Mouse (Mus musculus): ENCODE results near the gene Timd4. TPM values are rescaled to one million over a fixed set of nuclear protein-coding genes. Genes with fewer than 3 reads are reported as not detected.

Timd4 gene
- polyA plus RNA-seq, 1 experiment from 2014 or later, result 0.20 TPM

DNA sequence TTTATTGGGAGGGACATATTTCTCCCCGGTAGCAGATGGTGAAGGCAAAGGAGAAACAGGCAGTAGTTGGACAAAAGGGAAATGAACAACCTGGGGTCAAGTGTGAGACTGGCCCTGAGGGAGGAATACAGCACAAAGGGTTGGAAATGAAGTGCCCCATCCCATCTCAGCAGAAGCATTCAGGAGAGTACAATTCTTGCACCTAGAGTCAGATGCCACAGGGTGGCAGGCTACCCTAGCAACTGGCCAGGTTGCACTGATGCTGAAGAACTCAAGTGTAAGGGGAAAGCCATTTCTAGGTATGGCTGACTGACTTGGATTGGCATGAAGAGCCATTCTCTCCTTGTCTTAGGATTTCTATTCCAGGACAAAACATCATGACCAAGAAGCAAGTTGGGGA is 54.2 kb downstream of the Timd4 start:
- WGBS, result 75% methylated on average over 1 of the region's 1 CpGs
- ATAC-seq (ENCODE audit: low FRiP score, low read depth), result peak; percentile 41; the same call in 1 of the 2 replicates

DNA sequence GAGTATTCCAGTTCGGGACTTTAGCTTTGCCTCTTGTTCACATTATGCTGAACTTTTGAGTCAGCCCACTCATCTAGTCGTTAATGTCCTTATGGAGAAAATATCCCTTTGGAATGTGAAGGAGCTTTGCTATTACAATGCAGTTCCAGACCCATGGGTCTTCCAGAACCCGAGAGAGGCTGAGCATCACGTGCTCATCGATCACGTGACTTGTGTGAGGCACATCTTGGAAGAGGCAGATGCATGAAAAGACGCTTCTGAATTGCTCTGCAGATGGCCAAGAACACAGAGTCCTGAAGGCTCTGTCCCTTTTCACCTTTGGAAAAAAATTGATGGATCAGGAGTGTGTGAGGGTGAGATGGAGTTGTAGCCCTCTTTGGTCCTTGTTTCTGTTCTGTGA is 58.0 kb downstream of the Timd4 start:
- WGBS, result 82% methylated on average over 7 of the region's 7 CpGs

More for the DNA sequence above, 54.2 kb downstream of the Timd4 start:
- H3K27me3 ChIP-seq, result no peaks in the 10 kb centered on the region
- no peak overlapping the region for H3K9ac ChIP-seq (replicated peaks)
- H3K27ac ChIP-seq (replicated peaks), result no peak overlapping the region
- H3K9me3 ChIP-seq, result no peaks in the 10 kb centered on the region
- no peaks in the 10 kb centered on the region for H3K36me3 ChIP-seq
- H3K4me2 ChIP-seq (replicated peaks), result no peak overlapping the region
- H3K4me1 ChIP-seq, result no peaks in the 10 kb centered on the region
- H3K4me3 ChIP-seq, result no peak overlapping the region

DNA sequence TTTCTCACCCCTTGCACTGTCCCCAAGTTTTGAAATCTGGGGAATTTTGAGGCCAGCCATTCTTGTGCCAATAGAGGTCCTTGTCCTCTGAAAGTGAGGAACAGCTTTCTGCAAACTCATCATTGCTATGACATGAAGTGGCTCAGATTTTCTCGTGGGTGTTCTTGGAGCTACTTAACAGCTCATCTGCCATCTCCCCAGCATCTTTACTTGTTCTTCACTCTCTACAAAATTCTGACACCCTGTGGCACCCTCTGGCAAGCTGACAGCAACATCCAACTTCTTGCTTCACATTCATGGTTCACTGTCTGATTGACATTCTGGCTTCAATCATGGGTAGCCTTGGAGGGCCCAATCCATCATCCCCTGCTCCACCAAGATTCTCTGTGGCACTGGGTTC is 65.2 kb downstream of the Timd4 start:
- Histone ChIP-seq H3K36me3 (no peaks in the 10 kb centered on the region), H3K27me3 (no peaks in the 10 kb centered on the region), H3K9ac (replicated peaks) (no peak overlapping the region), H3K4me2 (replicated peaks) (no peak overlapping the region), H3K27ac (replicated peaks) (no peak overlapping the region), H3K4me1 (no peaks in the 10 kb centered on the region), H3K9me3 (no peaks in the 10 kb centered on the region), H3K4me3 (no peak overlapping the region)
- 76% methylated on average over 1 of the region's 1 CpGs for WGBS
- no peak for ATAC-seq (ENCODE audit: low FRiP score, low read depth)

More for the DNA sequence above, 58.0 kb downstream of the Timd4 start:
- no peak overlapping the region for H3K4me3 ChIP-seq
- H3K27me3 ChIP-seq, result no peaks in the 10 kb centered on the region
- H3K27ac ChIP-seq (replicated peaks), result no peak overlapping the region
- ATAC-seq (ENCODE audit: low FRiP score, low read depth), result no peak
- H3K4me2 ChIP-seq (replicated peaks), result no peak overlapping the region
- H3K9ac ChIP-seq (replicated peaks), result no peak overlapping the region
- no peaks in the 10 kb centered on the region for H3K4me1 ChIP-seq
- no peaks in the 10 kb centered on the region for H3K36me3 ChIP-seq
- H3K9me3 ChIP-seq, result no peaks in the 10 kb centered on the region

DNA sequence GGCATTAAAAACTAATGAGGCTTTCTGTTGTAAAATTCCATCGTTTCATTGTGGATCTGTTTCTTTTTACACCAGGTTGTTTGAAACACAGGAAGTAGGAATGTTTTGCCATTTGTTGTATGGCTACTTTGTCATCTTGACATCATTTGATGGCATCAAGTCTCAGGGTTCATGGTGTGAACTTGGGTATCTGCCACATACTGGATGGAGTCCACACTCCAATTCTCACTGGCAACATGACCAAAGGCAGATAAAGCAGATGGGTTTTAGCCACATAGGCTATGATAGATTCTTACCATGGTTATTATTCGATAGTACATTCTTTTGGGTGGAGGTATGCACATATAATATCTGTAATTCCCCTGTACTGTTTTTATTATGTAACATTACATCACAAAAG is 71.9 kb downstream of the Timd4 start:
- Histone ChIP-seq H3K4me2 (replicated peaks) (no peak overlapping the region), H3K36me3 (no peaks in the 10 kb centered on the region), H3K9me3 (no peaks in the 10 kb centered on the region), H3K4me1 (no peaks in the 10 kb centered on the region), H3K9ac (replicated peaks) (no peak overlapping the region), H3K27ac (replicated peaks) (no peak overlapping the region), H3K4me3 (no peak overlapping the region), H3K27me3 (no peaks in the 10 kb centered on the region)
- 93% methylated on average over 2 of the region's 2 CpGs for WGBS
- no peak for ATAC-seq (ENCODE audit: low FRiP score, low read depth)

DNA sequence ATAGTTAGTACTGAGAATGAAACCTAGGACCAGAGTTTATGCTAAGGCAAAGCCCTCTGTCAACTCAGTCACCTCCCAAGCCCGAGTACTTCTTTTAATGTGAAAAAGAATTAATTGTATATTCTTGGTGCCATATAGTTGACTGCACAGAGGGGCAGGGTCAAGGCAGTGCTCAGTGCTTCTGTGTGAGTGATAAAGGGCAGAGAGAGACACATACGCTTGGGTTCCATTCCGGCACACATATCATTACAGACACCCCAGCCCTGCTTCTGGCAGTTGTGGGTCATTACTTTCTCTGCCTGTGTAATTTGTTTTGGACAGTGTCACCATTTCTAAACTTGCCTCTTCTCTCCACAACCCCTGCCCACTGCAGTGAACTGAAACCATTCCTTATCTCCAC is 78.5 kb downstream of the Timd4 start:
- no peak for ATAC-seq (ENCODE audit: low FRiP score, low read depth)
- Histone ChIP-seq H3K9me3 (no peaks in the 10 kb centered on the region), H3K4me2 (replicated peaks) (no peak overlapping the region), H3K4me3 (no peak overlapping the region), H3K4me1 (no peaks in the 10 kb centered on the region), H3K27ac (replicated peaks) (no peak overlapping the region), H3K36me3 (no peaks in the 10 kb centered on the region), H3K9ac (replicated peaks) (no peak overlapping the region), H3K27me3 (no peaks in the 10 kb centered on the region)
- 86% methylated on average over 3 of the region's 3 CpGs for WGBS

Other genes with a start within 250 kb of the Timd4 start
- gene BC053393, start 239.3 kb upstream of the Timd4 start, polyA plus RNA-seq (2016; fragmentation: Nextera tagmentation; extraction: Ambion mirVana), result not detected in 2 replicates
- gene Dppa1, start 181.5 kb upstream of the Timd4 start, polyA plus RNA-seq (2016; fragmentation: Nextera tagmentation; extraction: Ambion mirVana), result not detected in 2 replicates
- gene Timd2, start 103.7 kb upstream of the Timd4 start, polyA plus RNA-seq (2016; fragmentation: Nextera tagmentation; extraction: Ambion mirVana), result not detected in 2 replicates
- gene Havcr1, start 75.7 kb upstream of the Timd4 start, polyA plus RNA-seq (2016; fragmentation: Nextera tagmentation; extraction: Ambion mirVana), result not detected in 2 replicates

Data from midbrain, embryonic 12.5 days (tissue).